Mouse (Mus musculus) left cerebral cortex, postnatal 25 days (tissue): ENCODE data around the gene Tcl1b5. TPM values are rescaled to one million over a fixed set of nuclear protein-coding genes. Genes with fewer than 3 reads are reported as not detected.
"Not testable (repeated sequence)": the region's sequence is repeated elsewhere in the genome, so short reads cannot be mapped to it uniquely, and the experiment has no call there.

Experiments
- DNase-seq, 2 experiments: peaks; one replicate each; pipeline ENCODE4 v3.0.0; 2022; ENCODE audit warnings: low spot score in 2 of 2, mixed read lengths in 1 of 2
- intact Hi-C: fragments of 180-260 bp; cut with DNase I; formaldehyde crosslinking; loops from one replicate; pipeline ENCODE4 v1.15.1; 2025
- total RNA-seq, 2 experiments: library from RNA; stranded (reverse); gene quantifications; 2 replicates each; pipeline ENCODE4 v1.2.3; 2021

Tcl1b5 gene
- total RNA-seq, 2 experiments from 2014 or later, result not detected

DNA sequence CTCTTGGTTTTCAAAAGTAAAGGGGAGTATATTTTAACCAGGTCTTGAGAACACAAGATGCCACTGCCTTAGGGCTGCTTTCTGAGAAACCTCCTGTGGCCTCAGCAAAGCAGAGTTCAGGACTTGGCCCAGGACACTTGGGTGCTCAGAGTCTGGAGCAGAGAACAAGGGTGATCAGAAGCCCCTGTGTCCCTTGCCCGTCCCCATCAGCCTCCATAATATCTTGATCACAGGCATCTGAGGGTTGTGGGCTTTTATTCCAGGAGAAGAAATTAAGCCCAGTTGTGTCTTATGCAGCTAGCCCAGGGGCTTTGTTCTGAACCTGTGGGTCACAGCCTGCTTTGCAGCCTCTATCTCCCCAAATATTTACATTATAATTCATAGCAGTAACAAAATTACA is 25.5 kb downstream of the Tcl1b5 start, which contains the start of gene Tcl1b4:
Gene Tcl1b4 (plus strand): TSS at position 301 of the 400 bp plus-strand sequence.
- DNase-seq, intact Hi-C loops: not testable (repeated sequence)

DNA sequence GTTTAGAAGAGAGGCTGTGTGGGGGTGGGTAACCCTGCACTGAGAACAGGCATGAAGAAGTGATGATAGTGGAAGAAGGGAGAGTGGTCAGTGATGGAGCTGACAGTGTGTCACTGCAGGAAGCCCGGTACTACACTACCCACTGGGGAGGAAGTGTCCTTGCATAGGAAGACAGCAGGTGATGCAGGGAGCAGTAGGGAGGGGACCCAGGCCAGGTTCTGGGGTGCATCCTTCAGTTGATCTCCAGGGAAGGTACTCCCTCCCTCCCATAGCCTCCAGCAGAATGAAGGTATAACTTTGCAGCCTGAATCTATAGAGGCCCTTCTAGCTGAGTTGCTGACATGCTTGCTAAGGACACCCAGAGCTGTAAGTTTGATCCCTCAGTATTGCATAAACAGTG is 30.9 kb downstream of the Tcl1b5 start:
- intact Hi-C loops, result no loop called here
- no peak for DNase-seq

DNA sequence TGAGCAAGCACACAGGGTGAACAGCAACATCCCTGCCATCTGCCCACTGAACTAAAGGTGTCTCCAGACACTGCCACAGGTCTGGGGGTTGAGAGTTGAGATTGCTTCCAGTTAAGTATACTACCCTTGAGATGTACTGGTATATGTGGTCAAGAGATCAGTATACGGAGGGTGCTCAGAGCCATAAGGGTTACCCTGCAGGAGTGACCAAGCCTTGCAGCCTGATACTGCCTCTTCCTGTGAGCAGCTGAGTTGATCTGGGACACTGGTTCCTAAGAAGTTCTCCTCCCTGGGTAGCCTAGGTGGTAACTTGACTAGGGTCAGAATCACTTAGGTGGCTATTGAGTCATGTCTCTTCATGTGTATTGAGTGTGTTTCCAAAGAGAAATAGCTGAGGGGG is 32.3 kb downstream of the Tcl1b5 start:
- intact Hi-C loops, result no loop called here
- DNase-seq, result no peak

DNA sequence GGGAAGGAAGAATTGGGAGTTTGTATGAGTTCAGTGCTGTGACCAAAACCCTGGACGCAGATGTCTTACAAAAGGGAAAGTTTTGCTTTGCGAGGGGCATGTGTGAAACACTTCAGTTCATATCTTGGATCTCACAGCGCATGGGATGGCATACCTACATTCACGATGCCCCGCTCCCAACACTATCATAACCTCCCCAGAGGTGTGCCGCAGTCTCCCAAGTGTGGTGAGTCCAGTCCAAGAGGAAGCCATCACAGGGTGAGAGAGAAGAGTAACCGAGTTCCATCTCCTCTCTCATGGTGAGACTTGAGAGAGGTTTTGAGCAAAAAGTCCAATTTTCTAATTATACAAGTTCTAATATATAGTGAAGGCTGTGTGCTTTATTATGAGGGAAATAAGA is 33.1 kb downstream of the Tcl1b5 start:
- intact Hi-C loops, result no loop called here
- DNase-seq, result no peak

DNA sequence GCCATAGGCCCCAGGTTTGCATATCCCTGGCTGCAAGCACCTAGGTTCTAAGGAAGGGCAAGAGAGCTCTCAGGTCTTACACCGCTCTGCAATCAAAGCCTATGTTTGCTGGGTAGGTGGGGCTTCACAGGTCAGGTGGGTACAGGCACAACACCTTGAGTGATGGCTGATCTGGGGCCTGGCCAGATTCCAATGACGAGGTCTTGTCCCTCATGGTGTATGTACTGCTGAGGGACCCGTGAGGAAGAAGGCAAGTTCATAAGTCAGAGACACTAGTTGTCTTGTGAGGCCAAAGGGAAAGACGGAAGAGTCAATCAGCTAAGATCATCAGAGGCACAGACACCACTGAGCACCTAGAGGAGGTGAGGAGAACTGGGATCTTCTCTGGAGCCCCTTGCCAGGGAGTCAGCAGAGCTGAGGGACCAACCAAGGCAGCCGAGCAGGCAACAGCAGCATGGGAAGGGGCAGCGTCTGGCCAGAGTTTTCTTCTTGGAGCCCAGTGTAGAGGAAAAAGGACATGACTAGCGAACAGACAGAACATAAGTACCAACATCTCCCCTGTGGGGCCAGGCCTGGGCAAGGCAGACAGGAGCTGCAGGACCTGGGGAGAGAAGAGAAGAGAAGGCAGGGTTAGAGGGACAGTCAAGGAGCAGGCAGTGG is 41.1 kb downstream of the Tcl1b5 start:
- DNase-seq, result no peak
- intact Hi-C loops, result no loop called here

DNA sequence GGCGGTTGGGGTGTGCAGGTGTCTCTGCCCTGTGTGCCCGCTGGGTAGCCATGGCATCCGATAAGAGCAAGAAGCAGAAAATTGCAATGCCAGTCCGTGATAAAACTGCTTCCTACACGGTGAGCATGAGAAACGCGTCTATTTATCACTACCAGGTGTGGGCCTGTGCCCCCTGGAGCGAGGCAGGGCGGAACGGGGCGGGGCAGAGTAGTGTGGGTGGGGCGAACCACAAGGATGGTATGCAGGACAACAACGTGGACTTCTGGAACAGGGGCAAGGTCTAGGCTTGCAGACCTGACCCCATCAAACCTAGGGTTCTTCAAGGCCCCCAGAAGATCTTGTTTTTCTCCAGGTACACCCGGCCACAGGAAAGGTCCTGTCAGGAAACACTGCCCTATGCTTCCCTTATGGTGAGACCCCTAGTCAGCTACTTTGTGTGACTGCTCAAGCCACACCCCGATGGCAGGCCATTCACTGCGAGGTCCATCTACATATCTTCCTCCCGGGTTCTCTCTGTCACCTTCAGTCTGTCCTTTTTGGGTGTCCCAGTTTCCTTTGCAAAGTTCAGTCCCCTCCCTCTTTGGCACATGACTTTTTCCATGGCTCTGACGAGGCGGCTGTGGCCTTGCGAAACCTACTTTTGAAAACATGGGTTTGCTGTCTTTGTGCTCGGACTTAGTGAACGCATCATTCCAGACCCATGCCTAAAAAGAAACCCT is 46.6 kb downstream of the Tcl1b5 start, which contains the start of gene Tcl1:
Gene Tcl1 (minus strand): TSS at position 193 of the 719 bp plus-strand sequence.
- intact Hi-C loops, result no loop called here
- no peak for DNase-seq

DNA sequence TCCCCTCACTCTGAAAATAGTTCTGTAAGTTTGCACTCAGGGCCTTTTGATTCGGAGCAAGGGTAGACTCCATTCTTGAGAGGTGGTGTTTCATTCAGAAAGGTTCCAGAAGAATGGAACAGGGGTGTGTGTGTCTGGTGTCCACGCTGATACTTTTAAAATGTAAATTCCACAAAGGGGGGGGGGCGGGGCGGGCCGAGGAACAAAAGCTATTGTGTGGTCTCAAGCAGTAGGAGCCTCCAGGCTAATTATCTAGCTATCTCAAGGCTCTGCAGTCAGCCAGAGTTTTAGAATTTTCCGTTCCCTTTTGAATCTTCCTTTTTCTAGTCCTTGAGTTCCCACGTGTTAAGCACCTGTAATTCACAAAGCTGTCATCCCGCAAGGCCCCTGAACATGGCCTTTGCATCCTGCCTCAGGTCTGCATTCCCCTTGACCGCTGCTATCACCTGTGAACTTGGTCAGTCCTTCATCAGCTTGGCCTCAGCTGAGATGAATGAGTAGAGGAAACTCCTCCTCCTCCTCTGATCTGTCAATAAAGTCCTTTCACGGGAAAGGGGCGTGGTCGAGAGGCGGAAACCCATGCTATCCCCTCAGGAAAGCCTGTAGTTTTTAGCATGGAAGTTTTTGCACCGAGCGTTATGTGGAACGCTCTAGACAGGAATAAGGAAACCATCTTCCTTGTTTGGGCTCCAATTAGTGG is 48.6 kb downstream of the Tcl1b5 start:
- intact Hi-C loops, result no loop called here

More for the DNA sequence above, 48.6 kb downstream of the Tcl1b5 start:
- DNase-seq, result no peak

Other genes with a start within 250 kb of the Tcl1b5 start
- gene Syne3, start 166.5 kb upstream of the Tcl1b5 start, total RNA-seq, result 1 to 10 TPM in 1 of 2 experiments, under 1 TPM in 1; 0.98 to 1.3 TPM
- 10 to 100 TPM; 50.8 to 53.6 TPM for gene Glrx5, start 143.7 kb upstream of the Tcl1b5 start, total RNA-seq
- not detected for gene Tcl1b2, start 30.3 kb upstream of the Tcl1b5 start, total RNA-seq
- not detected for gene Tcl1b1, start 16.7 kb upstream of the Tcl1b5 start, total RNA-seq
- gene Tcl1b3, start 14.7 kb downstream of the Tcl1b5 start, total RNA-seq, result not detected
- not detected for gene Tcl1b4, start 25.6 kb downstream of the Tcl1b5 start, total RNA-seq
- gene Tcl1, start 46.4 kb downstream of the Tcl1b5 start, total RNA-seq, result not detected
- 10 to 100 TPM; 11.1 to 12.1 TPM for gene Tunar, start 157.5 kb downstream of the Tcl1b5 start, total RNA-seq